In genomic region chr3:100163556-100163955, GRCm38 (mm10) we compare ENCODE assay signal across 11 mouse cellular contexts. TPM values are rescaled to one million over a fixed set of nuclear protein-coding genes. Genes with fewer than 3 reads are reported as not detected.
DNase-seq lines count a peak whose midpoint lies in the region; ATAC-seq and TF ChIP-seq lines count a peak whose summit lies in the region.
"Had no signal": no experiment of that assay in that cellular context is flagged by ENCODE, and none has a peak within 500 bp of the region (broad histone marks: within the 10 kb centered on the region; RNA-seq: fewer than 3 reads in every experiment).

No protein-coding gene starts in this region.

- H3K4me3 ChIP-seq in heart, embryonic 13.5 days: peak overlapping the region; percentile 90; the same call in 1 of the 2 replicates
- H3K4me3 ChIP-seq in forebrain, embryonic 14.5 days (ENCODE audit: low read depth, low read length): no peak overlapping the region; the same call in 1 of the 2 replicates
- H3K4me3 ChIP-seq in liver, postnatal 0 days (ENCODE audit: low read depth, low read length): no peak overlapping the region

- H3K9me3 ChIP-seq in heart, embryonic 13.5 days: no peaks in the 10 kb centered on the region
- H3K9me3 ChIP-seq in forebrain, embryonic 14.5 days (replicated peaks; ENCODE audit: control insufficient read depth, low read length): no peaks in the 10 kb centered on the region
- H3K9me3 ChIP-seq in liver, postnatal 0 days (ENCODE audit: low read length): no peaks in the 10 kb centered on the region

- no peak for TF ChIP-seq EP300 in liver, postnatal 0 days (IDR thresholded peaks at IDR 0.05; ENCODE audit: low read depth)

- H3K9ac ChIP-seq in heart, embryonic 13.5 days: no peak overlapping the region
- H3K9ac ChIP-seq in forebrain, embryonic 14.5 days (ENCODE audit: low read length): no peak overlapping the region
- no peak overlapping the region for H3K9ac ChIP-seq in liver, postnatal 0 days (replicated peaks)

- H3K36me3 ChIP-seq in heart, embryonic 13.5 days: peaks cover 29% of the 10 kb centered on the region
- H3K36me3 ChIP-seq in forebrain, embryonic 14.5 days (ENCODE audit: control insufficient read depth, insufficient read depth, low read length): peaks cover 18% of the 10 kb centered on the region
- peaks cover 8% of the 10 kb centered on the region for H3K36me3 ChIP-seq in liver, postnatal 0 days (replicated peaks; ENCODE audit: insufficient read depth, low read length)

- H3K4me2 ChIP-seq in heart, embryonic 13.5 days: peak overlapping the region; percentile 90; the same call in 1 of the 2 replicates
- peak overlapping the region; percentile 85; the same call in 1 of the 2 replicates for H3K4me2 ChIP-seq in forebrain, embryonic 14.5 days (ENCODE audit: low read length)
- peak overlapping the region; percentile 84 for H3K4me2 ChIP-seq in liver, postnatal 0 days (ENCODE audit: low read depth, low read length)

- H3K27me3 ChIP-seq in heart, embryonic 13.5 days (replicated peaks): no peaks in the 10 kb centered on the region
- H3K27me3 ChIP-seq in forebrain, embryonic 14.5 days (replicated peaks; ENCODE audit: control insufficient read depth, insufficient read depth, low read length): no peaks in the 10 kb centered on the region
- no peaks in the 10 kb centered on the region for H3K27me3 ChIP-seq in liver, postnatal 0 days (ENCODE audit: insufficient read depth, low read length)

- WGBS in heart, embryonic 13.5 days: 68% methylated on average over 2 of the region's 2 CpGs
- WGBS in forebrain, embryonic 14.5 days: 73% methylated on average over 2 of the region's 2 CpGs
- 72% methylated on average over 2 of the region's 2 CpGs for WGBS in liver, postnatal 0 days (ENCODE audit: insufficient replicate concordance)

- no peak overlapping the region for H3K27ac ChIP-seq in heart, embryonic 13.5 days (replicated peaks)
- no peak overlapping the region for H3K27ac ChIP-seq in forebrain, embryonic 14.5 days (ENCODE audit: low read depth, low read length)
- H3K27ac ChIP-seq in liver, postnatal 0 days (ENCODE audit: low read depth): no peak overlapping the region

- ATAC-seq in heart, embryonic 13.5 days (ENCODE audit: extremely low read depth, insufficient number of reproducible peaks, low FRiP score, low TSS enrichment): no peak
- ATAC-seq in forebrain, embryonic 14.5 days: no peak
- ATAC-seq in liver, postnatal 0 days: no peak
- no peak for ATAC-seq in monocyte, adult 5-6 weeks (replicated peaks; ENCODE audit: insufficient number of reproducible peaks, low FRiP score, low TSS enrichment, poor library complexity, severe bottlenecking)
- ATAC-seq: inflammation-experienced regulatory T-cells, adult 6 months had no signal

- peaks cover 24% of the 10 kb centered on the region for H3K4me1 ChIP-seq in heart, embryonic 13.5 days
- peaks cover 7% of the 10 kb centered on the region; the same call in 1 of the 2 replicates for H3K4me1 ChIP-seq in forebrain, embryonic 14.5 days (ENCODE audit: control insufficient read depth, insufficient read depth, low read length)
- H3K4me1 ChIP-seq in liver, postnatal 0 days (ENCODE audit: insufficient read depth): peaks cover 11% of the 10 kb centered on the region; the same call in 1 of the 2 replicates

- no peak for DNase-seq in heart, adult 11 months
- DNase-seq in MN1 (ENCODE audit: low spot score): peak; percentile 7
- DNase-seq in forebrain, embryonic 14.5 days (ENCODE audit: low spot score): no peak
- no peak for DNase-seq in liver, postnatal 0 days
- no peak for DNase-seq in left cerebral cortex, adult 8-10 months (ENCODE audit: low spot score in 2 of 2)
- DNase-seq: cerebellum, postnatal 36 days; kidney, postnatal 4 days; lung, postnatal 10 days had no signal

- TF ChIP-seq CTCF in liver, postnatal 0 days (IDR thresholded peaks at IDR 0.05; ENCODE audit: low read depth): no peak

RNA-seq across cellular contexts. Expression of gene Wdr3, which starts 1.3 kb away (rescaled TPM):
- polyA plus RNA-seq in heart, embryonic 13.5 days (2015; fragmentation: Nextera tagmentation; extraction: Ambion mirVana): 22.0 and 27.5 TPM in 2 replicates
- 43.7 and 43.8 TPM in 2 replicates for polyA plus RNA-seq in forebrain, embryonic 14.5 days (2014; fragmentation: Nextera tagmentation; extraction: Ambion mirVana)
- polyA plus RNA-seq in liver, postnatal 0 days (2015; fragmentation: Nextera tagmentation; extraction: Ambion mirVana): 9.8 and 12.1 TPM in 2 replicates
- total RNA-seq in monocyte, adult 5-6 weeks (2017): 106 to 184 TPM (median 140 TPM) in 3 replicates
- 10 to 100 TPM; 19.4 to 28.6 (median 23.5) TPM for total RNA-seq in left cerebral cortex, adult 8-10 months (2022)

RNA-seq across cellular contexts. Expression of gene Gdap2, which starts 1.4 kb away (rescaled TPM):
- 16.4 and 17.5 TPM in 2 replicates for polyA plus RNA-seq in heart, embryonic 13.5 days (2015; fragmentation: Nextera tagmentation; extraction: Ambion mirVana)
- polyA plus RNA-seq in forebrain, embryonic 14.5 days (2014; fragmentation: Nextera tagmentation; extraction: Ambion mirVana): 46.6 and 51.3 TPM in 2 replicates
- 16.0 and 17.9 TPM in 2 replicates for polyA plus RNA-seq in liver, postnatal 0 days (2015; fragmentation: Nextera tagmentation; extraction: Ambion mirVana)
- 37.7 to 68.7 TPM (median 59.0 TPM) in 3 replicates for total RNA-seq in monocyte, adult 5-6 weeks (2017)
- total RNA-seq in left cerebral cortex, adult 8-10 months (2022): 10 to 100 TPM; 30.3 to 36.4 (median 33.4) TPM
